Mouse (Mus musculus): ENCODE measurements at regions not wholly inside any gene's neighbourhood (a gene's known extent, or its start where the extent isn't known, plus 50 kb on each side); places are given as distances from the start of the nearest gene placed in this dataset.

- Histone ChIP-seq H3K36me3 (replicated peaks; ENCODE audit: insufficient read depth, low read length) (no peaks in the 10 kb centered on the region), H3K27me3 (ENCODE audit: insufficient read depth, low read length) (no peaks in the 10 kb centered on the region), H3K4me1 (ENCODE audit: insufficient read depth) (no peaks in the 10 kb centered on the region), H3K9ac (replicated peaks) (no peak overlapping the region), H3K9me3 (ENCODE audit: low read length) (0 out of 2 replicates have a peak, but pooled peaks cover 3% of the 10 kb centered on the region), H3K27ac (ENCODE audit: low read depth) (no peak overlapping the region), H3K4me2 (ENCODE audit: low read depth, low read length) (no peak overlapping the region), H3K4me3 (ENCODE audit: low read depth, low read length) (no peak overlapping the region)
- ATAC-seq (peak; percentile 75), DNase-seq (no peak)
- TF ChIP-seq CTCF (IDR thresholded peaks at IDR 0.05; ENCODE audit: low read depth) (peak; percentile 38), EP300 (IDR thresholded peaks at IDR 0.05; ENCODE audit: low read depth) (no peak)
- 73% methylated on average over 1 of the region's 1 CpGs for WGBS (ENCODE audit: insufficient replicate concordance)
Measured at GRCm38 (mm10) chr1:100551293-100551692, 778.7 kb downstream of the Cntnap5b start.

- Histone ChIP-seq H3K27me3 (ENCODE audit: insufficient read depth, low read length) (no peaks in the 10 kb centered on the region), H3K27ac (ENCODE audit: low read depth) (no peak overlapping the region), H3K4me1 (ENCODE audit: insufficient read depth) (no peaks in the 10 kb centered on the region), H3K36me3 (replicated peaks; ENCODE audit: insufficient read depth, low read length) (no peaks in the 10 kb centered on the region), H3K9me3 (ENCODE audit: low read length) (no peaks in the 10 kb centered on the region), H3K9ac (replicated peaks) (no peak overlapping the region), H3K4me3 (ENCODE audit: low read depth, low read length) (no peak overlapping the region), H3K4me2 (ENCODE audit: low read depth, low read length) (no peak overlapping the region)
- WGBS (ENCODE audit: insufficient replicate concordance) = 28% methylated on average over 2 of the region's 2 CpGs
- DNase-seq (peak; percentile 17), ATAC-seq (no peak)
- TF ChIP-seq CTCF (IDR thresholded peaks at IDR 0.05; ENCODE audit: low read depth) = peak; percentile 52
- no peak for TF ChIP-seq EP300 (IDR thresholded peaks at IDR 0.05; ENCODE audit: low read depth)
Measured at GRCm38 (mm10) chr1:100556937-100557336, 784.4 kb downstream of the Cntnap5b start.

All from liver, postnatal 0 days (tissue).